Mouse (Mus musculus): ENCODE measurements around the gene Rab36.

Rab36 gene

GRCm38 (mm10) chr10:75048711-75049110 lies 11.9 kb downstream of the Rab36 start:
- no peak for DNase-seq

DNA sequence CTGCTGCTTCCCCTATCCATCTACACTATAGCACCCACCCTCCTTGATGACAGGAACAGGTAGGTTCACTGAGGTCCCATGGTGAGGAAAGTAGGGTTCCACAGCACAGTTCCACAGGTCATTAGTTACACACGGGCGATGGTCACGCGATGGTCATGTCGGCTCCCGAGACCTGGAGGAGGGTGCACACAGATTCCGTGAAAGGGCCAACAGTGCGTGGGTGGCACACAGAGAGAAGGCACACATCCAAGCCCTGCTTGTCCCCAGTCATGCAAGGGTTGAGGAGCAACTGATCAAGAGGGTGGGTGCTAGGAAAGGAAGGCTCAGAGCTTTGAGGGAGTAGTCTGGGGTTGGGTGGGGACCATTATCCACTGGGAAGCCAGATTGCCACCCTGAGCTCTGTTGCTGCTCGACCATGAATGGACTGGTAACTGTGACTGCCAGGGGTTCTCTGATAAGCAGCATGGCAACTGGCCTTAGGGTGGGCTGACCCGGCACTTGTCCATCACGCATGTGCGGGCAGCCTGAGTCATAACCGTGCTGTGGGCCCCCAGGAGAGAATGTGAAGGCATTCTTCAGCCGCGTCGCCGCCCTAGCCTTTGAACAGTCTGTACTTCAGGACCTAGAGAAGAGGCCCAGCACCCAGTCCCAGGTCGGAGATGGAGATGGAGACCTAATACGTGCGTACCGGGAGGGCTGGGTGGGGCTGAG lies 14.7 kb downstream of the Rab36 start:
- no peak for DNase-seq

GRCm38 (mm10) chr10:75052902-75053301 lies 16.0 kb downstream of the Rab36 start:
- DNase-seq: peak; percentile 73 to 81

DNA sequence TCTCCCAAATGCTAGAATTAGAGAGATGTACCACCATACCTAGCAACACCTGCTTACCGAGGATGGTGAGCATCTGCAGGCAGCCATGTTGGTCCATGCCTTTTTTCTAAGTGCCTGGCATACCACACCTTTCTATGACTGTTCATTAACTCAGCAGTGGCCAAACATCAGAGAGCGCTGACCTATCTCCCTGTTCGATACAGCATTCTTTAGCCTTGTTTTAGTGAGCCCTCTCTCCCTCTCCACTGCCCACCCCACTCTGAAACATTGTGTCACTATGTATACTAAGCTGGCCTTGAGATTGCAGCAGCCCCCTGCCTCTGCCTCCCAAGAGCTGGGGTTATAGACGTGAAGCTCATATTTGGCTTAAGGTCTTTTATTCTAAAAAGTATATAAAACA lies 16.8 kb downstream of the Rab36 start:
- DNase-seq: peak in 1 of 2 experiments; percentile 37

DNA sequence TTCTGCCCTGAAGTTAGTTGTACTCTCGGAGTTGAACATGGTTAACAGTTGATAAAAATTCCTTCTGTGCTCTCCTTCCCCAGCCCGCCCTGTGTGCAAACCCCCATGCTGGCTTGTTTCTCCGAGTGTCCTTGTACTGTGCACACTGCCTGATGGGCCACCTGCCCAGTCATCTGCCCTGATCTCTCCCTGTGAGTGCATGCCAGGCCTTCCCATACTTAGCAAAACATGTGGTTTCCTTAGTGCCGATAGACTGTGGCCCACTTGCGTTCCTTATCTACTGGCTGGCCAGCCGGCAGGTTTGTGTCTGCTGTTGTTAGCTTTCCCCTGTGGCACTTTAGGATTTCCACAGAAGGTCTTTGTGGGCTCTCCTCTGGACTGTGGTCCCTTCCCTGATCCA lies 17.3 kb downstream of the Rab36 start:
- DNase-seq: peak in 1 of 2 experiments; percentile 14

- no peak for DNase-seq
Measured at GRCm38 (mm10) chr10:75055672-75056071, 18.8 kb downstream of the Rab36 start.

DNA sequence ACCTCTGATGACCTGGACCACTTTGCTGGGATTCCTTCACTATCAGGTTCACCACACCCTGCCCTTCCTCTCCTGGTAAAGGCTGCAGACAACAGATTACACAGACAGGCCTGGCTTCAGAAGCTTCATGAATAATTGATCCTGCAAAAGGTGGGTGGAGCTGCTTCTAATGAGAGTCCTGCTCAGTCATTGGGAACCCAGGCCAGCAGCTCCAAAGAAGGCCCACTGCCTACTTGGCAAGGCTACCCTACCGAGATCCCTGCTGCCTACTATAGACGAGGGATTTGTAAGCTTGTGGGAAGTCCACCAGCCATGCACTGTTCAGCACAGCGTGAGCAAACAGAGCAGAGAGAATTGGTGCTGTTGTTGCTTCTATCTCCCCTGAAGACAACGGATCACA lies 19.4 kb downstream of the Rab36 start:
- peak; percentile 42 to 56 for DNase-seq

DNA sequence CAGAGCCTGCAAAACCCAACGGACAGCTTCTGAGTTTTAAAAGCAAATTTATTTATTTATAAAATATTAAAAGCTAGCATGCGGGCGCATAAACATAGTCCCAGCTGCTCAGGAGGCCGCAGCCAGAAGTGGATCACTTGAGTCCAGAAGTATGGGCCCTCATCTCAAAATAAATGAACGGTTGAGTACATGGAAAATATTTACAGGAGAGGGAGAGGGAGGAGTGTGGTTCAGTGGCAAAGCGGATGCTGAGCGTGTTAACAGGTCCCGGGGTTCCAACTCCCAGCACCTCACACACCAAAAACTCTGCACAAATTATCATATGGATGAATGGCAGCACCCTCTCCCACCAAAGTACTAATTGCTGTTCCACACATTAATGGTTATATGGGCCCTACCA lies 21.5 kb downstream of the Rab36 start:
- DNase-seq: no peak

DNA sequence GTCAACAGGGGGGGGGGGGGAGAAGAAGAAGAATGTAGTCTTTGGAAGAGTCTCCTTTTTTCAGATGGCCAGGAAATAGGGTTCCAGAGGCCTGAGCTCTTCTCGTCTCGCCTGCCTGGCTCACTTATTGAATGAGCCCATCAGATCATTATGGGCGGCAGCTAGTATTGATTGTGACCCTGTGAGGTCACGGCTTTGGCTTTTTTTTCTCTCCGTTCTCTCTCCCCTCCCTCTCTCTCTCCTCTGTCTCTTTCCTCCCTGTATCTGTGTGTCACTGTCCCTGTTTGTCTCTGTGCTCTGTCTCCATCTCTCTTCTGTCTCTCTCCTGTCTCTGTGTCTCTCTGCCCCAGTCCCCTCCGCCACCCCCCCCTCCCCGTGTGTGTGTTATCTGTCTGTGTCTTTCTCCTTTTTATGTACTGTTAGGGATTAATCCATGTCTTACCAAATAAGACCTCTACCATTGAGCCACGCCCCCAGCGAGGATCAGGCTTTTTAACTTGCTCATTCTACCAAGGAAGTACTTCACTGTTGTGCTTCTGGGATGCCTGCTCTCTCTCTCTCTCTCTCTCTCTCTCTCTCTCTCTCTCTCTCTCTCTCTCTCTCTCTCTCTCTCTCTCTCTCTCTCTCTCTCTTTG lies 22.0 kb downstream of the Rab36 start:
- peak in 1 of 2 experiments; percentile 21 for DNase-seq

DNA sequence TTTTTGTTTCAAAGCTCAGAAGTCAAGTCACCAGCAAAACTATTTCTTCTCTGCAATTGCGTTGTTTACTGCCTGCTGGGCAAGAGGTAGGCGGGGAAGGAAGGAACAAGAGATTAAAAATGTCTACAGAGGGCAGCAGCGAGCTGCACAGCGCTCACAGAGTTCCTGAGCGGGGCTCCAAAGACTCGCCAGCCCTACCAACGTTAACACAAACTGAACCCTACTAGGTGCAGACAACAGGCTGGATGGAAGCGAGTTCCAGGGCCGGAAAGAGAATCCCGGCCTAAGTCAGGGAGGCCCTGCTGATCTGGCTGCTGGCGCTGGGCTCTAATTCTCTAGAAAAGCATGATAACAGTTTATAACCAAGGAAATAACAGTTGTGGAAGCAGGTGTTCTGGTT lies 22.5 kb downstream of the Rab36 start:
- peak; percentile 71 to 81 for DNase-seq

DNA sequence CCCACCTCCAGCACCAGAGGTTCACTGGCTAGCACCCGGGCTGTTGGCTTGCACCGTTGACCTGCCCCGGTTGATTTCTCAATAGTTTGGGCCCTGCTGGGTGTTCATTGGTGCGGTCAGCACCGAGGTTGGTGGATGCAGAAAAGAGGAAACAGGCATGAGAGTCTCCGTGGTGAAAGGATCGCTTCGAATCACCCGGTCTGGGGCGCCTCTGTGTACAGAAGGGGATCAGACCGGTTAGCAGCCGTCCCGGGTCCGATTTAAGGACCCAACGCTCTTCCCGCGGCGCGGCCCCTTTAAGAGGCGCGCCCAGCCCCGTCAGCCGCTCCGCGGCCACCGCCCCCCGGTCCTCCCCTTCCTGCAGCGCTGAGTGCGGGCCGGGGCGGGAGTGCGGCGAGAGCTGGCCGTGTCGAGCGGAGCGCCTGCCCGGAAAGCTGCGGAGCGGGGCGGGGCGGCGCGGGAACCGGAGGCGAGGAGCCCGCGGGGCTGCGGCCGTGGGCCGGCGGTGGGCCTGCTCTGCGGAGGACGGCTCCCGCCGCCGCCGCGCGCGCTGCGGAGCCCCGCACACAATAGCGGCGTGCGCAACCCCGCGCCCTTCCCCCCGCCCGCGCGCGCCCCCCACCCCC lies 23.5 kb downstream of the Rab36 start, which contains the start of gene Bcr:
Gene Bcr, plus strand, starts transcription at position 376 of the 626 bp plus-strand sequence.
- DNase-seq: peak; percentile 67 to 77

DNA sequence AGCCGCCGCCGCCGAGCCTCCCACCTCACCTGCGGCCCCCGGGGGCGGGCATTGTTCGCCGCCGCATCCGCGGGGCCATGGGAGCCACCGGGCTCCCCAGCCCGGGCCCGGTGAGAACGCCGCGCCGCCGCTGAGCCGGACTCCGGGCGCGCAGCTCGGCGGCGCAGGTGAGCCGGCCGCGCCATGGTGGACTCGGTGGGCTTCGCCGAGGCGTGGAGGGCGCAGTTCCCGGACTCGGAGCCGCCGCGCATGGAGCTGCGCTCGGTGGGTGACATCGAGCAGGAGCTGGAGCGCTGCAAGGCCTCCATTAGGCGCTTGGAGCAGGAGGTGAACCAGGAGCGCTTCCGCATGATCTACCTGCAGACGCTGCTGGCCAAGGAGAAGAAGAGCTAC lies 24.0 kb downstream of the Rab36 start:
- peak in 1 of 2 experiments; percentile 20 for DNase-seq

DNA sequence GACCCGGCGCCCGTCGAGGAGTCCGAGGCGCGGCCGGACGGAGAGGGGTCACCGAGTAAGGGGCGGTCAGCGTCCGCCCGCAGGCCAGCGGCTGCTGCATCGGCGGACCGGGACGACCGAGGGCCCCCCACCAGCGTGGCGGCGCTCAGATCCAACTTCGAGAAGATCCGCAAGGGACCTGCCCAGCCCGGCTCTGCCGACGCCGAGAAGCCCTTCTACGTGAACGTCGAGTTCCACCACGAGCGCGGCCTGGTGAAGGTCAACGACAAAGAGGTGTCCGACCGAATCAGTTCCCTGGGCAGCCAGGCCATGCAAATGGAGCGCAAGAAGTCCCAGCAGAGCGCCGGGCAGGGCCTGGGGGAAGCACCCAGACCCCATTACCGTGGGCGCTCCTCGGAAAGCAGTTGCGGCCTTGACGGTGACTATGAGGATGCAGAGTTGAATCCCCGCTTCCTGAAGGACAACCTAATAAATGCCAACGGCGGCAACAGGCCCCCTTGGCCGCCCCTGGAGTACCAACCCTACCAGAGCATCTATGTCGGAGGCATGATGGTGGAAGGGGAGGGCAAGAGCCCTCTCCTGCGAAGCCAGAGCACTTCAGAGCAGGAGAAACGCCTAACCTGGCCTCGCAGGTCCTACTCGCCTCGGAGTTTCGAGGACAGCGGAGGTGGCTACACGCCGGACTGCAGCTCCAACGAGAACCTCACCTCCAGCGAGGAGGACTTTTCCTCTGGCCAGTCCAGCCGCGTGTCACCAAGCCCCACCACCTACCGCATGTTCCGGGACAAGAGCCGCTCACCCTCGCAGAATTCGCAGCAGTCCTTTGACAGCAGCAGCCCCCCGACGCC lies 24.7 kb downstream of the Rab36 start:
- peak in 1 of 2 experiments; percentile 30 for DNase-seq

- peak in 1 of 2 experiments; percentile 36 for DNase-seq
Measured at GRCm38 (mm10) chr10:75062189-75062561, 25.3 kb downstream of the Rab36 start.

GRCm38 (mm10) chr10:75062621-75063020 lies 25.8 kb downstream of the Rab36 start:
- DNase-seq: no peak

- peak; percentile 21 to 44 for DNase-seq
Measured at GRCm38 (mm10) chr10:75063301-75063965, 26.6 kb downstream of the Rab36 start.

- no peak for DNase-seq
Measured at GRCm38 (mm10) chr10:75065691-75066090, 28.8 kb downstream of the Rab36 start.

GRCm38 (mm10) chr10:75067446-75067845 lies 30.6 kb downstream of the Rab36 start:
- no peak for DNase-seq

GRCm38 (mm10) chr10:75068086-75068485 lies 31.2 kb downstream of the Rab36 start:
- DNase-seq: no peak

DNA sequence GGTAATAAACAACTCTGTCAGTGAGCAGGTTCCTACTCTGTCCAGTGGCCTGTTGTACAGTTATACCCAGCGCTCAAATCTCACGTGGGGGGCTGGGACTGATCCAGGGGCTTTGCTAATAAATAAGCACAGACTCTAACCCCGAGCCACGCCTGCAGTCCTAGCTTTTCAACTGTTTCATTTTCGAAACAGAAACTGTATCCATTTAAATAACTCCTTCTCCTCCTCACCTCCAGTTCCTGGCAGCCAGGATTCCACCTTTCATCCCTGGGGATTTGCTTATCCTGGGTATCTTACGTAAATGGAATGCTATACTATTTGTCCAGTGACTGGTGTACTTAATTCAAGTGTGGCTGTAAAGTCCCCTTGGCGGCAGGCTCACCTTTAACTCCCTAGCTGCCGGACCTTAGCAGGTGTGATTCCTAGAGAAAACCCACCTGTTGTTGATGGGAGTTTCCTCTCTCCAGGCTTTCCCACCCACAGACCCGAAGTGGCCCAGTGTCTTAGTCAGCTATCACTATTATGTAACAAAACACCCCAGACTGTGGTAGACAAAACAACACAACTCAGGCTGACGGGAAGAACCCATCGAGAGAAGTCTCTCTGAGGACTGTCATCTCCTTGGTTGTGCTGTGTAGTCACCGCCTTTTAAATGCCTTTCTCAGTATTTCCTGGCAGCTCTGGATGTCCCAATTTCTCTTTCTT lies 31.9 kb downstream of the Rab36 start:
- DNase-seq: peak in 1 of 2 experiments; percentile 67

- DNase-seq: no peak
Measured at GRCm38 (mm10) chr10:75070281-75070976, 33.6 kb downstream of the Rab36 start.
